8 mouse cellular contexts compared by ENCODE assay signal in genomic region chr14:25481667-25482331, GRCm38 (mm10). TPM values are rescaled to one million over a fixed set of nuclear protein-coding genes. Genes with fewer than 3 reads are reported as not detected.
DNase-seq lines count a peak whose midpoint lies in the region; ATAC-seq and TF ChIP-seq lines count a peak whose summit lies in the region.

No protein-coding gene starts in this region.

- no peaks in the 10 kb centered on the region for H3K27me3 ChIP-seq in intestine, embryonic 14.5 days (replicated peaks; ENCODE audit: control insufficient read depth, insufficient read depth, low read length)
- no peaks in the 10 kb centered on the region for H3K27me3 ChIP-seq in neural tube, embryonic 15.5 days (replicated peaks)

- DNase-seq in cerebellum, adult 11-12 months, result peak; percentile 35
- DNase-seq in cerebellum, adult 18-20 months, result no peak
- no peak for DNase-seq in layer of hippocampus, adult 2 months (ENCODE audit: low spot score in 2 of 2)
- DNase-seq in layer of hippocampus, adult 9-11 months, result no peak
- DNase-seq in intestine, embryonic 14.5 days (ENCODE audit: low spot score), result no peak
- DNase-seq in B cell, adult 2 months, result no peak
- DNase-seq in left cerebral cortex, adult 2 months (ENCODE audit: extremely low spot score in 1 of 2, low spot score in 2 of 2), result no peak

- WGBS in intestine, embryonic 14.5 days, result 82% methylated on average over 11 of the region's 11 CpGs
- 79% methylated on average over 11 of the region's 11 CpGs for WGBS in neural tube, embryonic 15.5 days

- H3K9me3 ChIP-seq in intestine, embryonic 14.5 days (ENCODE audit: control insufficient read depth, low read length), result no peaks in the 10 kb centered on the region
- no peaks in the 10 kb centered on the region for H3K9me3 ChIP-seq in neural tube, embryonic 15.5 days (replicated peaks)

- no peak overlapping the region for H3K4me2 ChIP-seq in intestine, embryonic 14.5 days (ENCODE audit: low read length)
- H3K4me2 ChIP-seq in neural tube, embryonic 15.5 days, result no peak overlapping the region

- intact Hi-C loops in left cerebral cortex, adult 2 months (cut with DNase I), result no loop called here

- H3K9ac ChIP-seq in intestine, embryonic 14.5 days (ENCODE audit: low read length), result no peak overlapping the region
- H3K9ac ChIP-seq in neural tube, embryonic 15.5 days (replicated peaks), result 0 out of 2 replicates have a peak overlapping the region, but pooled peaks have one; percentile 20

- H3K4me3 ChIP-seq in layer of hippocampus, adult 2 months, result no peak overlapping the region
- no peak overlapping the region for H3K4me3 ChIP-seq in intestine, embryonic 14.5 days (ENCODE audit: low read depth, low read length)
- H3K4me3 ChIP-seq in neural tube, embryonic 15.5 days (replicated peaks), result no peak overlapping the region
- no peak overlapping the region for H3K4me3 ChIP-seq in left cerebral cortex, adult 2 months

- H3K27ac ChIP-seq in layer of hippocampus, adult 2 months, result peak overlapping the region; percentile 67; the same call in 1 of the 2 replicates
- H3K27ac ChIP-seq in intestine, embryonic 14.5 days (ENCODE audit: low read depth), result peak overlapping the region; percentile 70
- H3K27ac ChIP-seq in neural tube, embryonic 15.5 days (replicated peaks), result peak overlapping the region; percentile 69
- H3K27ac ChIP-seq in left cerebral cortex, adult 2 months, result no peak overlapping the region; the same call in 1 of the 2 replicates

- H3K4me1 ChIP-seq in intestine, embryonic 14.5 days (replicated peaks; ENCODE audit: control insufficient read depth, insufficient read depth, low read length), result peaks cover 55% of the 10 kb centered on the region
- H3K4me1 ChIP-seq in neural tube, embryonic 15.5 days, result peaks cover 100% of the 10 kb centered on the region

- no peak for TF ChIP-seq CTCF in layer of hippocampus, adult 2 months (conservative IDR thresholded peaks at IDR 0.05)
- TF ChIP-seq CTCF in left cerebral cortex, adult 2 months (IDR thresholded peaks at IDR 0.05), result no peak

- 0 out of 2 replicates have a peak, but pooled peaks cover 3% of the 10 kb centered on the region for H3K36me3 ChIP-seq in intestine, embryonic 14.5 days (ENCODE audit: control insufficient read depth, insufficient read depth, low read length)
- no peaks in the 10 kb centered on the region for H3K36me3 ChIP-seq in neural tube, embryonic 15.5 days

- no peak for ATAC-seq in intestine, embryonic 14.5 days (replicated peaks; ENCODE audit: low FRiP score, low TSS enrichment, low read depth)
- no peak for ATAC-seq in neural tube, embryonic 15.5 days (ENCODE audit: low FRiP score)

RNA-seq across cellular contexts. Expression of gene Zmiz1, which starts 22.8 kb away (rescaled TPM):
- total RNA-seq in layer of hippocampus, adult 2 months (2021), result 10 to 100 TPM; 87.7 to 99.3 TPM
- polyA plus RNA-seq in intestine, embryonic 14.5 days (2014; fragmentation: Nextera tagmentation; extraction: Ambion mirVana), result 37.4 and 39.0 TPM in 2 replicates
- 51.1 and 54.7 TPM in 2 replicates for polyA plus RNA-seq in neural tube, embryonic 15.5 days (2015; fragmentation: Nextera tagmentation; extraction: Ambion mirVana)
- total RNA-seq in left cerebral cortex, adult 2 months (2021), result 100 to 1,000 TPM; 106 to 107 TPM
